Mouse (Mus musculus) brain, adult 10 weeks (tissue): ENCODE data around the gene Smyd4. TPM values are rescaled to one million over a fixed set of nuclear protein-coding genes. Genes with fewer than 3 reads are reported as not detected.

Source experiments
- polyA plus RNA-seq: library from polyadenylated mRNA; stranded (reverse); fragments of 350-450 nt; fragmentation: Illumina TruSeq; extraction: RNeasy Lipid Tissue Mini Kit (QIAGEN cat#74804); gene quantifications from one replicate; pipeline ENCODE4 v1.2.3, GENCODE M21; 2015; ENCODE audit warnings: low read depth, low replicate concordance

The Smyd4 gene
- 8.3 TPM for polyA plus RNA-seq

DNA sequence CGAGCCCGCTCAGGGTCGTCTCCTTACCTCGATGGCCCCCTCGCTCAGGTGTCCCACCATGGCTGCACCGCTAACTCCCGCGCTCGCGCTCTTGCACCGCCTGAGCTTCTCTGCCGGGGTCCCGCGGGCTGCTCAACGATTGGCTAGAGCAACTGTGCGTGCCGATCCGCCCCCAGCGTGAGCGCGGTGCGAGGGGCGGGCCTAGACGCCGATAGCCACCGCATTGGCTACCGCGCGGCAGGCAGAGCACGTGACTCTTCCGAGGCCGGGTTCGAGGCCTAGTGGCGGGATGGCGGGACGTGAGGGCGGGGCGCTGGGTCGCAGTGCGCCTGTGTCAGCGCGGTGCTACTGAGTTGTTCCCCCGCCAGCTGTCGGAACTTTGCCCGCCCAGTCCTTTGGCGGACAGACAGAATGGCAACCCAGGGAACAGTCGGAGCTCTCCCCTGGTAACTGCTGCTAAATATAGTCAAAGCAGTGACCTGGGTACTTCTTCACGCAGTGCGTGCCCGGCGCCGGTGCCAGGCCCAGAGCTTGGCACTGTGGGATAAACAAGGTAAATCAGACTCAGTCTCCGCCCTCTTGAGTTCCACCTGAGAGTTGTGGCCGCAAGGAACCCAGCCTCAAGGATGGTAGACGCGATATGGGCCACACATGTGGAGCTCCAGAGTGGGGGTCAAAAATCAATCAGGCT, at the start of gene Smyd4, which contains the start of gene Rpa1:
Smyd4 (plus strand) TSS at position 235 of the 691 bp plus-strand sequence.
Rpa1 (minus strand) TSS at position 126 of the 691 bp plus-strand sequence.

DNA sequence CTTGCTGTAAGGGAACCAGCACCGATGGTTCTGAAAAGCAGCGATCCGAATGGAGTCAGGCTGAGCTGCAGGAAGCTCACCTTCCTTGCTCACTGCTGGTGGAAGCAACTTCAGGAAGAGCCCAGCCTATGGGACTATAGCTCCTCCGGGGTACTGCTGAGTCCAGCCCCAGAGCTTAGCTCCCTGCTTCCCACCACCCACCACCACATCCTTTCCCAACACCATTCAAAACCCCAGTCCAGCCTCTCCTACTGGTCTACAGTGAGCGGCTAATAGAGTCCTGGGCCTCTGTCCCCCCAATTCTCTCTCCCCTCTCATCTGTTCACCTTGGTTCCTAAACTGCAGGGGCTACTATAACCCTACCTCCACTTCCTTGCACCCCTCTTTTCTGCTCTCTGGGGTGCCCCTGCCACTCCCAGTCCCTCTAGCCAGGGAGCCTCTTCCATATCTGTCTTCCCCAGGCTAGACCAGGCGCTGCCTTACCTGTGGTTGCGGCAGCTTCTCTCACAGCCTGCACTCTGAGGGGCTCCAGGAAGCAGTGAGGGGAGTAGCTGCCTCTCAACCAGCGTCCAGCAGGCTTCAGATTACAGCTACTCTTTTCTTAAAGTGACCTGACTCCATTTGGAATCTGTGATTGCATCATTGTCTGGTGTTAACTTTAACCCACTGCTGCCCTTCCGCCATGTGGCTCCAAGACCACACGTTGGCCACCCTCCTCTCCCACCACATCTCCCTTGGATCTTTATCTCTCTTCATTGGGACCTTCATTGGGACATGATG, 74.0 kb downstream of the Smyd4 start, which contains the start of gene Serpinf1:
Serpinf1 (minus strand) TSS at position 689 of the 780 bp plus-strand sequence.

GRCm38 (mm10) chr11:75439363-75439762, 91.1 kb downstream of the Smyd4 start, which contains the start of gene Serpinf2:
Gene Serpinf2 (minus strand): TSS chr11:75439591.

GRCm38 (mm10) chr11:75453991-75454930, 106.0 kb downstream of the Smyd4 start, which contains the start of gene Wdr81:
Gene Wdr81 (minus strand): TSS chr11:75454717.

Other genes with a start within 250 kb of the Smyd4 start
- 1.7 TPM for gene Hic1, start 178.9 kb upstream of the Smyd4 start, polyA plus RNA-seq
- 13.2 TPM for gene Ovca2, start 169.6 kb upstream of the Smyd4 start, polyA plus RNA-seq
- gene Dph1, start 157.2 kb upstream of the Smyd4 start, polyA plus RNA-seq = 16.6 TPM
- 38.6 TPM for gene Rtn4rl1, start 154.7 kb upstream of the Smyd4 start, polyA plus RNA-seq
- gene Rpa1, start 109 bp upstream of the Smyd4 start, polyA plus RNA-seq = 56.3 TPM
- 18.2 TPM for gene Serpinf1, start 74.3 kb downstream of the Smyd4 start, polyA plus RNA-seq
- 0.34 TPM for gene Serpinf2, start 91.2 kb downstream of the Smyd4 start, polyA plus RNA-seq
- 10.1 TPM for gene Wdr81, start 106.3 kb downstream of the Smyd4 start, polyA plus RNA-seq
- 1.2 TPM for gene Tlcd2, start 113.3 kb downstream of the Smyd4 start, polyA plus RNA-seq
- 68.6 TPM for gene Prpf8, start 138.4 kb downstream of the Smyd4 start, polyA plus RNA-seq
- 1.1 TPM for gene Rilp, start 161.7 kb downstream of the Smyd4 start, polyA plus RNA-seq
- 1.3 TPM for gene Scarf1, start 165.1 kb downstream of the Smyd4 start, polyA plus RNA-seq
- 23.8 TPM for gene Slc43a2, start 183.3 kb downstream of the Smyd4 start, polyA plus RNA-seq
- 282 TPM for gene Pitpna, start 239.7 kb downstream of the Smyd4 start, polyA plus RNA-seq